Mouse (Mus musculus): ENCODE data around the gene C2cd4c. TPM values are rescaled to one million over a fixed set of nuclear protein-coding genes. Genes with fewer than 3 reads are reported as not detected.

C2cd4c gene
- total RNA-seq, 2 experiments from 2014 or later, result 0.20 to 0.51 TPM

DNA sequence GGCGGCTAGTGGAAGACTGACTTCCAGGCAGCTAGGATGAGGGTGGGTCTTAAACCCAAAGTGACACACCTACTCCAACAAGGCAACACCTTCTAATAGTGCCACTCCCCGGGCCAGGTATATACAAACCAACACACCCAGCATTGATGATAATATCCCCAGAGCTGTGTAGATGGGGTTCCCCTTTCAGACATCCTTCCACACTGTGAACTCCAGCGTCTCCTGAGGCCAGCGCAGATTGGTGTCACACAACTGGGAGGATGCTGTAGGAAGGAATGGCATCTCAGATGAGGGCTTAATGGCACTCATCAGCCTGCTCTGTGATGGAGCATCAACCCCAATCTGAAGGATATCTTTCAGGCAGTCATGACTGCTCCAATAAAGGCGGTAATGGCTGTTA lies 56.3 kb downstream of the C2cd4c start:
- no peak for DNase-seq
- Histone ChIP-seq H3K27ac (no peak overlapping the region), H3K4me3 (no peak overlapping the region)
- intact Hi-C loops (cut with DNase I), result no loop called here
- TF ChIP-seq CTCF (IDR thresholded peaks at IDR 0.05), result no peak

DNA sequence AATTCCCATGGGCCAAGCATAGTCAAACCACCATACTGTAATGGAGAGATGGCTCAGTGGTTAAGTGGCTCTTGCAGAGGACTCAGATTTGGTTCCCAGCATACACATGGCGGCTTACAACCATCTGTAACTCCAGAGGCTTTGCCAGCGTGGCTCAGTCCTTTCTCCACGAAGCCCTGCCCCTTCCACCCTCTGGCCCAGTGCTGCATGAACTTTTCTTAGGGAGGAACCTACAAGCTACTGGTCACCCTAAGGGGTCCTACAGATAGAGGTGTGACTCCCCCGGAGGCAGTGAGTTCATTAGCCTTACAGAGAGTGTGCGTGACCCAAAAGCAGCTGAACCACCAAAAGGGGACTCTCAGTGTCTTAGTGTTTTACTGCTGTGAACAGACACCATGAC lies 56.9 kb downstream of the C2cd4c start:
- no peak overlapping the region for H3K27ac ChIP-seq
- no peak for DNase-seq
- no peak overlapping the region for H3K4me3 ChIP-seq

More for the DNA sequence above, 56.9 kb downstream of the C2cd4c start:
- TF ChIP-seq CTCF (IDR thresholded peaks at IDR 0.05), result no peak
- intact Hi-C loops (cut with DNase I), result no loop called here

Other genes starting within 250 kb of the C2cd4c start
- not detected for gene Vmn2r83, start 145.3 kb downstream of the C2cd4c start, total RNA-seq (2021)
- gene Plpp2, start 80.2 kb downstream of the C2cd4c start, total RNA-seq (2021), result under 1 TPM; 0.71 to 0.73 TPM
- 10 to 100 TPM; 15.8 to 18.9 TPM for gene Mier2, start 58.8 kb downstream of the C2cd4c start, total RNA-seq (2021)
- gene Theg, start 26.7 kb downstream of the C2cd4c start, total RNA-seq (2021), result not detected
- gene Shc2, start 23.9 kb upstream of the C2cd4c start, total RNA-seq (2021), result 1 to 10 TPM; 3.2 to 7.5 TPM
- 100 to 1,000 TPM in 1 of 2 experiments, 10 to 100 TPM in 1; 56.6 to 180 TPM for gene Odf3l2, start 31.7 kb upstream of the C2cd4c start, total RNA-seq (2021)
- not detected for gene Madcam1, start 50.5 kb upstream of the C2cd4c start, total RNA-seq (2021)
- gene Tpgs1, start 55.3 kb upstream of the C2cd4c start, total RNA-seq (2021), result 10 to 100 TPM; 18.4 to 19.2 TPM
- gene Cdc34, start 68.2 kb upstream of the C2cd4c start, total RNA-seq (2021), result 100 to 1,000 TPM; 366 to 415 TPM
- 1 to 10 TPM; 7.2 to 9.8 TPM for gene Gzmm, start 75.0 kb upstream of the C2cd4c start, total RNA-seq (2021)
- 100 to 1,000 TPM; 650 to 652 TPM for gene Bsg, start 90.5 kb upstream of the C2cd4c start, total RNA-seq (2021)
- under 1 TPM; 0.47 to 0.84 TPM for gene Hcn2, start 102.6 kb upstream of the C2cd4c start, total RNA-seq (2021)
- 10 to 100 TPM; 27.0 to 40.8 TPM for gene Polrmt, start 132.6 kb upstream of the C2cd4c start, total RNA-seq (2021)
- not detected for gene Fgf22, start 141.1 kb upstream of the C2cd4c start, total RNA-seq (2021)
- gene Rnf126, start 152.9 kb upstream of the C2cd4c start, total RNA-seq (2021), result 10 to 100 TPM; 46.1 to 53.6 TPM
- 1 to 10 TPM; 1.0 to 1.5 TPM for gene Fstl3, start 163.2 kb upstream of the C2cd4c start, total RNA-seq (2021)
- gene Prss57, start 176.9 kb upstream of the C2cd4c start, total RNA-seq (2021), result not detected
- gene Palm, start 179.5 kb upstream of the C2cd4c start, total RNA-seq (2021), result 10 to 100 TPM; 18.1 to 23.0 TPM
- not detected for gene Misp, start 207.0 kb upstream of the C2cd4c start, total RNA-seq (2021)
- 10 to 100 TPM; 18.8 to 25.1 TPM for gene Ptbp1, start 240.4 kb upstream of the C2cd4c start, total RNA-seq (2021)

Measured in gastrocnemius, adult 2 months (tissue).